Mouse (Mus musculus): ENCODE measurements around the gene Smarcb1.

Gene Smarcb1

GRCm38 (mm10) chr10:75932891-75933290 lies 11.5 kb upstream of the Smarcb1 start, which contains the start of gene Chchd10:
Chchd10 (plus strand) TSS chr10:75933130.
- no peak for DNase-seq

GRCm38 (mm10) chr10:75932081-75932678 lies 10.8 kb upstream of the Smarcb1 start:
- peak; percentile 72 for DNase-seq

- DNase-seq, result no peak
Observed at GRCm38 (mm10) chr10:75931311-75931710, 9.9 kb upstream of the Smarcb1 start.

DNA sequence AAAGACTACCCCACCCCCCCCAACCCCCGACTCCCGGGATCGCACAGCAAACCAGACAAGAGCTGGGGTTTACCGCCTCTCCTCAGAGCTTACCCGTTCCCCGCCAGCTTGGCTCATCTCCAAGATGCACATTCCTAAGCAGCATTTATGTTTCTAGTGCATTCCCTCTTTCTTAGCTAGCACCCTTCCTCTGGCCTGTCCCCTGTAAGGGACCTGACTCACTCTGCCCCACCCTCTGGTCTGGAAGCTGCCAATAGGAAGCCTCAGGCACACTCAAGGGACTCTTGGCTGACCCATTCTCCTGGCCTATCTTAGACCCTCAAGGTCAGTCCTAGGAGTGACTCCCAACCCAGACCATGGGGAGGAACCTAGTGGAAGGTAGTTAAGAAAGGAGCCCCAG lies 8.9 kb upstream of the Smarcb1 start:
- peak; percentile 45 for DNase-seq

GRCm38 (mm10) chr10:75926396-75926795 lies 5.0 kb upstream of the Smarcb1 start:
- no peak for DNase-seq

- DNase-seq, result no peak
Observed at GRCm38 (mm10) chr10:75924324-75924723, 2.9 kb upstream of the Smarcb1 start.

DNA sequence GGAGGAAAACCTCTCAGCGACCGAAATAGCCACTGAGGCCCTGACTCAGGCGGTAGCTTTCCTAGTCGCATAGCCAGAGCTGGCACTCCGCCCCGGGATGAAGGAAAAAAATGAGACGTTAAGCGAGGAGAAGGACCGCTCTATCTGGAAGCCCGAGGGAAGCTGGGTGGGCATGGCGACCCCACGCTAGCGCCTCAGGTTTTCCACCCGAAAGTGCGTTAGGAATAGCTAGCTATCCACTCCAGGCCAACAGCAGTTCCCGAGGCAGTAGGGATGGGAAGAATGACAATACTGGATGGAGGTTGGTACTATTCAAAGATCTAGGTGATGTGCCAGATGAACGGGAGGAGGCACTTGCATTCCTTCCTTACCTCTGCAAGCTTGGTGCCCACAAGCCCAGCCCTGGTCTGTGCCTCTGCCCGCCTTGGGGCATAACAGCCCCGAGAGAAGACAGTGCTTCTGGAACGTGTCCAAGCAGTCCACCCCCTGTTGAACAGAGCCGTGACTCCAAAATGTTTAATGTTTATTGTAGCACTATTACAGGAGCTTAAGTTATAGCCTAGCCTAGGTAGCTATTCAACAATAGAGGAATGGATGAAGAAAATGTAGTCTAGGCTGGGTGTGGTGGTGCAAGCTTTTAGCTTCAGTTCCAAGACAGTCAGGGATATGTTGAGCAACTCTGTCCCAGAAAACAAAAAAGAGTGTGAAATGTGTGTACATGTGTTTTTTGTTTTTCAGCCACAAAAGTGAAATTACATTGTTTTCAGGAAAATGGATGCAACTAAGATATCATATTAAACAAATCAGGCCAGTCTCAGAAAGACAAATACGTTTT lies 526 bp upstream of the Smarcb1 start:
- DNase-seq, result no peak

GRCm38 (mm10) chr10:75919026-75919425 lies 2.4 kb downstream of the Smarcb1 start:
- no peak for DNase-seq

GRCm38 (mm10) chr10:75916840-75917239 lies 4.6 kb downstream of the Smarcb1 start:
- DNase-seq, result no peak

DNA sequence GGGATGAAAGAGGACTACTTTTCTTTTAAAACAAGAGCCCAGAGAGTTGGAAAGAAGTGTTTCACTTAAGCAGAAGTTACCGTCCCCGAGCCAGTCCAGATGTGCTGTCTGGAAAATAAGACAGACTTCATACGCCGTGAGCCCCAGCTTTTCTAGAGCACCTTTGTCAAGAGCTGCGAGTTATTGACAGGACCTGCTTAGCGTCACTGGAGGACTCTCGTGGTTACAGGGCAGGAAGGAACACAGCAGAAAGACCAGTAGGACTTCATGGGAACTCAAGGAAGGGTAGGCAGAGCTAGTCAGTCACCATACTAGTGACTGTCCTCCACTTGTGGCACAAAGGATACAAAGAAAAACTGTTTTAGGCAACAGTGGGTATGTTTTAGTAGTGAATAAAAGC lies 5.9 kb downstream of the Smarcb1 start:
- DNase-seq, result no peak

- no peak for DNase-seq
Observed at GRCm38 (mm10) chr10:75913013-75913589, 8.3 kb downstream of the Smarcb1 start.

DNA sequence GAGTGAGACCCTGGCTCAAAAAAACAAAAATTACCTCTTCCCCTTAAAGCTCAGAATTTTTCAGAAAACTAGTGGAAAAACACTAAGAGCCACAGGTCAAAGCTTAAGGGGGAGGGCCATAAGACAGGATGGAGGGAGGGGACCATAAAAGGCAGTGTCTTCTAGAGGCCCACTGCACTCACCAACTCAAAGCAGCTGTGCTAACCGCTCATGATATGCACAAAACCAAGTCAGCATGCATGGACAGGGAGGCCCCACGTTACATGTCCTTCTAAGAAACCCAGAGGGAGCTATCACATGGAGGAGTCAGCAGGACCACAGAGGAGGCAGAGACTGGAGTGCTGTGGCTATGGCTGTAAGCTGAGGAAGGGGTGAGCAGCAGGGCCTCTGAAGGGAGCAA lies 10.7 kb downstream of the Smarcb1 start:
- no peak for DNase-seq

DNA sequence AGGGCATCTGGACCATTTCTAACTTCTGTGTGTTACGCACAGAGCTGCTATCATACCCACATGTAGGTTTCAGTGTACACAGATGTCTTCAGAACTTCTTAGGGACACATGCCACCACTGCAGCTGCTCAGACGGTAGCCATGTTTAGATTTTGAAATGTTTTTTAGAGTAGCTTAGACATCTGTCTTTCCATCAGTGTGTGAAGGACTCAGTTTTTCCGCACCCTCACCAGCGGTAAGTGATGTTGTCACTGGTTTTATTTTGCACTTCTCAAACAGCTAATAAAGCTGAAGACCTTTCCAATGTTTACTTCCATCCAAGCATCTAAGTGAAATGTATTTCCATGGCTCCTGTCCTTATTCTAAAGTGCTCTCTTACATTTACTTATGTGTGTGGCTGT lies 14.5 kb downstream of the Smarcb1 start:
- DNase-seq, result no peak

DNA sequence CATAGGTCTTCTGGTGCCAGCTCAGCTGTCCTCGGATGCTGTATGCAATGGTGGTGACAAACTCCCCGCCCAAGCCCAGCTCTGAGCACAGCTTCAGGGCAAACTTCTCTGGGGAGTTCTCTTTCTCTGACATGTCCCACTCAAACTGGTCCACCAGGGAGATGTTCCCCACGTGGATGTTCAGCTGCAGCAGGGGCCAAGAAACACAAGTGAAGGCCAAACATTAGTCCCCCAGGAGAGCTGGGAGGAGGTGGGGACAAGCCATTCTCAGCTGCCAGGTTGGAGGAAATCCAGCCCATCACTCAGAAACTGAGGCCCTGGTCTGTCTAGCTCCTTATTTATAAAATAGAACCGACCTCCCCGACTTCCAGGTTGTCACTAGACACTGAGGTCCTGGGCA lies 17.0 kb downstream of the Smarcb1 start:
- no peak for DNase-seq

DNA sequence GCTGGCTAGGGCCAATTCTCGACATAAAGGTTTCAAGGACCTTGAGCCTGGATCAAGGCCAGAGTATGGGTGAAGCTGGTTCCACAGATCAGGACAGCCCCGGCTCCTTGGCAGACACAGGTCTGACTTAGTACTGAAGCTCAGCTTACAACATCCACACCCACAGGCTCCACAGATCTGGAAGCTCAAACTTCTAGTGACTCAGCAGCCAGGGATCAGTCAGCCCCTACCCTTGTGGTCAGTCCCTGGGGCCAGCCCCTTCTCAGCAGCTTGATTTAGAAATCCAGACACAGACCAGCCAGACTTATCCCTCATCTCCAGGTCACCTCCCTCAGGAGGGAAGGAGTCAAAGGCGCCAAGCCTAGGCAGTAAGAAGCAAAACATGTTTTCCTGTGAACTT lies 22.6 kb downstream of the Smarcb1 start:
- no peak for DNase-seq

GRCm38 (mm10) chr10:75898039-75898564 lies 23.3 kb downstream of the Smarcb1 start:
- no peak for DNase-seq

GRCm38 (mm10) chr10:75897373-75897772 lies 24.0 kb downstream of the Smarcb1 start:
- DNase-seq, result peak; percentile 81

GRCm38 (mm10) chr10:75896208-75896607 lies 25.2 kb downstream of the Smarcb1 start:
- no peak for DNase-seq

GRCm38 (mm10) chr10:75895730-75896129 lies 25.7 kb downstream of the Smarcb1 start:
- DNase-seq, result no peak

GRCm38 (mm10) chr10:75894601-75895000 lies 26.8 kb downstream of the Smarcb1 start:
- DNase-seq, result no peak

DNA sequence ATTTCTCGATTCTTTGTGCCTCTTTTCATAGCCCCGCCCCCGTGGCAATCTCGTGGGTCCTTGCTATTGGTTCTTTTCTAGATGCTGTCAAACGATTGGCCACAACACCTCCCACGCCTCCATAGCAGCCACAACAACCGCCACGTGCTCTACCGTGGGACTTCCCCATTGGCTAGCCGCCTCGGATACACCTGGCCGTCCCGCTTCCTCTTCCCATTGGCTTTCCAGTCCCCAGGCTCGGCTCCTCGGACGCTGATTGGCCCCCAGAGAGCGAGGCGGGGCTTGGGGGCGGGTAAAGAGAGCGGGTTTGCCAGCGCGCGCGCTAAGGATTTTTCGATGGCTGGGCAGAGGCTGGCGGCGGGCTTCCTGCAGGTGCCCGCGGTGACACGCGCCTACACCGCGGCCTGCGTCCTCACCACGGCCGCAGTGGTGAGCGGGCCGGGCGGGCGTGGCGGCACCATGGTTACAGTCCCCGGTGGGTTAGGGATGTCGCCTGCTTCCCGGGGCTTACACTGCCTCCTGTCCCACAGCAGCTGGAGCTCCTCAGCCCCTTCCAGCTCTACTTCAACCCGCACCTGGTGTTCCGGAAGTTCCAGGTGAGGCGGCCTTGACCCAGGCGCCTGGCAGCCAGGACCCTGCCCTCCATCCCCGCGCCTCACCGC lies 28.2 kb downstream of the Smarcb1 start, which contains the start of gene Derl3:
Gene Derl3 (plus strand): TSS at position 325 of the 662 bp plus-strand sequence.
- peak; percentile 99 for DNase-seq

GRCm38 (mm10) chr10:75889406-75890153 lies 31.8 kb downstream of the Smarcb1 start:
- DNase-seq, result no peak

Data from retina, postnatal 1 day (tissue).